Mouse (Mus musculus) liver, postnatal 0 days (tissue): Measurements from ENCODE around the gene Ndrg2. TPM values are rescaled to one million over a fixed set of nuclear protein-coding genes. Genes with fewer than 3 reads are reported as not detected.
"Not testable (repeated sequence)": the region's sequence is repeated elsewhere in the genome, so short reads cannot be mapped to it uniquely, and the experiment has no call there.

Source experiments
- ATAC-seq: fragments of 200-750 bp; cut with Nextera tagmentation; 2 replicates; pipeline ENCODE4 v1.8.0; 2017; ENCODE audit warnings: mild to moderate bottlenecking, moderate library complexity
- DNase-seq: peaks from one replicate; pipeline ENCODE4 v3.0.0-alpha.2; 2016
- H3K27ac ChIP-seq: fragments of 300-500 bp; sonication (generic); 2 replicates; pipeline ENCODE4 v1.5.1; 2014; ENCODE audit warnings: antibody characterized with exemption, moderate library complexity, mild to moderate bottlenecking, low read depth
- H3K27me3 ChIP-seq: fragments of 300-500 bp; sonication (generic); 2 replicates; pipeline ENCODE4 v1.6.1; 2014; ENCODE audit warnings: low read length, control low read depth, mixed read lengths; ENCODE audit not compliant: insufficient read depth
- H3K36me3 ChIP-seq: fragments of 300-500 bp; sonication (generic); replicated peaks from 2 replicates; pipeline ENCODE4 v1.6.1; 2014; ENCODE audit warnings: mild to moderate bottlenecking, control low read depth, low read length, moderate library complexity, mixed read lengths; ENCODE audit not compliant: insufficient read depth
- H3K4me1 ChIP-seq: fragments of 300-500 bp; sonication (generic); 2 replicates; pipeline ENCODE4 v1.6.1; 2014; ENCODE audit warnings: antibody characterized with exemption, mild to moderate bottlenecking, control low read depth; ENCODE audit not compliant: insufficient read depth
- H3K4me2 ChIP-seq: fragments of 300-500 bp; sonication (generic); 2 replicates; pipeline ENCODE4 v1.6.1; 2014; ENCODE audit warnings: low read depth, mild to moderate bottlenecking, low read length, moderate library complexity, mixed read lengths
- H3K4me3 ChIP-seq: fragments of 300-500 bp; sonication (generic); 2 replicates; pipeline ENCODE4 v1.5.1; 2014; ENCODE audit warnings: low read depth, low read length
- H3K9ac ChIP-seq: fragments of 300-500 bp; sonication (generic); replicated peaks from 2 replicates; pipeline ENCODE4 v1.6.1; 2014; ENCODE audit warnings: mild to moderate bottlenecking, moderate library complexity
- H3K9me3 ChIP-seq: fragments of 300-500 bp; sonication (generic); 2 replicates; pipeline ENCODE4 v1.6.1; 2016; ENCODE audit warnings: mild to moderate bottlenecking, control low read depth, low read length, mixed read lengths
- CTCF ChIP-seq: sonication (generic); IDR thresholded peaks from 2 replicates; pipeline ENCODE4 v1.5.1; 2016; ENCODE audit warnings: antibody characterized with exemption, low read depth
- WGBS: fragments of 180-500 bp; shearing (Covaris S2); extraction: QIAGEN DNeasy Blood & Tissue Kit; methylation state at CpG from one replicate; pipeline ENCODE4 v1.1.7; 2014; ENCODE audit not compliant: insufficient replicate concordance; 5-methylcytosine and 5-hydroxymethylcytosine counted together
- polyA plus RNA-seq: library from polyadenylated mRNA; unstranded; fragments of >200 nt; fragmentation: Nextera tagmentation; extraction: Ambion mirVana; gene quantifications from 2 replicates; pipeline ENCODE4 v1.2.1, GENCODE M21; 2015

The Ndrg2 gene
- polyA plus RNA-seq, 1 experiment from 2014 or later: 346 TPM

DNA sequence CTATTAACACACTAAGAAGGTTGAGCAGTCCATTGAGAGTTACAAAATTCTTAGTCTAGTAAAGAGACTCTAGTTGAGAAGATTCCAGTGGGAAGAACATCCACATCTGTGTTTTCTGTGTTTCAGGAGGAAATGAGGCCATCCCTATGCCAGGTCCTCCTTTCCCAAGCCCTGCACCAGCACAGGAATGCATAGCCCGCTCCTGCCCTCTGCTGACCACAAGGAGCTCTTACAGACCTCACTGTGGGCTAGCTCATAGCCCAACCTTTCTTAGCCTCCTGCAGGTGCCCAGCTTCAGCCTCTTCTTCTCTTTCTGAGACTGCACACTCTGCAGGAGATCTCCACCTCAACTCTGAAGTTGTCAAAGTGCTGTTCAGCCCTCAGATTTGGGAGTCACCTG lies 50.4 kb downstream of the Ndrg2 start:
- H3K27me3 ChIP-seq, H3K27ac ChIP-seq, ATAC-seq, H3K4me2 ChIP-seq, H3K9me3 ChIP-seq, H3K4me1 ChIP-seq, H3K36me3 ChIP-seq, DNase-seq, H3K9ac ChIP-seq, H3K4me3 ChIP-seq: not testable (repeated sequence)
- WGBS: 19% methylated on average over 1 of the region's 1 CpGs
- peak; percentile 51 for TF ChIP-seq CTCF

DNA sequence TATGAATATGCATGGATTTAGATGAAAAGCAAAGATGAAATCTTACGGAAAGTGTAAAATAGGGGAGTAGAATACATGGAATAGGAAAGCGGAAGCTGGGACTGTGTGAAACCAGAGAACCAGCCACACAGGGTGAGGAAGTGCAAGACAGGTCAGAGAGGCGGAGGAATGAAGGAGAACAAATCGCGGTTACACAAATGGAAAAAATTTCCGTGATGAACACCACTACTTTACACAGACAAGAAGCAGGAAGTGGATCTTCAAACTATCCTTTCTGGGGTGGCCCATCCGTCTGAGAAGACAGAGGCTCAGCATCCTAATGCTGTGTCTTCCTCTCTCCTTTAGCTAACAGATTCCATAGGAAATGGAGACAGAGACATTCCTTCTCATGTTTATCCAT lies 58.7 kb downstream of the Ndrg2 start:
- DNase-seq, H3K4me1 ChIP-seq, ATAC-seq, H3K36me3 ChIP-seq, H3K4me3 ChIP-seq, H3K9ac ChIP-seq, H3K9me3 ChIP-seq, H3K4me2 ChIP-seq, H3K27ac ChIP-seq, H3K27me3 ChIP-seq: not testable (repeated sequence)
- whole genome bisulfite sequencing: 60% methylated on average over 7 of the region's 7 CpGs

Other genes starting within 250 kb of the Ndrg2 start
- not detected in 2 replicates for gene Gm17079, start 218.7 kb downstream of the Ndrg2 start, polyA plus RNA-seq
- not detected in 2 replicates for gene Gm5800, start 197.0 kb downstream of the Ndrg2 start, polyA plus RNA-seq
- gene Ang4, start 140.6 kb downstream of the Ndrg2 start, polyA plus RNA-seq: not detected in 2 replicates
- gene AY358078, start 114.1 kb downstream of the Ndrg2 start, polyA plus RNA-seq: not detected in 2 replicates
- gene Ear6, start 60.5 kb downstream of the Ndrg2 start, polyA plus RNA-seq: 2.7 and 3.0 TPM in 2 replicates
- 9.4 and 10.8 TPM in 2 replicates for gene Mettl17, start 29.3 kb downstream of the Ndrg2 start, polyA plus RNA-seq
- gene Slc39a2, start 21.3 kb downstream of the Ndrg2 start, polyA plus RNA-seq: 0.06 and 0.07 TPM in 2 replicates
- not detected in 2 replicates for gene Tppp2, start 4.3 kb upstream of the Ndrg2 start, polyA plus RNA-seq
- gene Rnase13, start 8.6 kb upstream of the Ndrg2 start, polyA plus RNA-seq: not detected in 2 replicates
- 5.8 and 7.2 TPM in 2 replicates for gene Arhgef40, start 70.6 kb upstream of the Ndrg2 start, polyA plus RNA-seq
- 0.23 and 0.31 TPM in 2 replicates for gene Tmem253, start 101.5 kb upstream of the Ndrg2 start, polyA plus RNA-seq
- gene Zfp219, start 106.6 kb upstream of the Ndrg2 start, polyA plus RNA-seq: 8.8 and 9.0 TPM in 2 replicates
- gene Olfr221, start 128.3 kb upstream of the Ndrg2 start, polyA plus RNA-seq: not detected in 2 replicates
- gene Hnrnpc, start 189.9 kb upstream of the Ndrg2 start, polyA plus RNA-seq: 124 and 129 TPM in 2 replicates
- gene Rpgrip1, start 196.5 kb upstream of the Ndrg2 start, polyA plus RNA-seq: 23.9 and 30.7 TPM in 2 replicates